Mouse (Mus musculus): ENCODE measurements around the gene Wdr1.
"Not testable (repeated sequence)": the region's sequence is repeated elsewhere in the genome, so short reads cannot be mapped to it uniquely, and the experiment has no call there.

The Wdr1 gene

DNA sequence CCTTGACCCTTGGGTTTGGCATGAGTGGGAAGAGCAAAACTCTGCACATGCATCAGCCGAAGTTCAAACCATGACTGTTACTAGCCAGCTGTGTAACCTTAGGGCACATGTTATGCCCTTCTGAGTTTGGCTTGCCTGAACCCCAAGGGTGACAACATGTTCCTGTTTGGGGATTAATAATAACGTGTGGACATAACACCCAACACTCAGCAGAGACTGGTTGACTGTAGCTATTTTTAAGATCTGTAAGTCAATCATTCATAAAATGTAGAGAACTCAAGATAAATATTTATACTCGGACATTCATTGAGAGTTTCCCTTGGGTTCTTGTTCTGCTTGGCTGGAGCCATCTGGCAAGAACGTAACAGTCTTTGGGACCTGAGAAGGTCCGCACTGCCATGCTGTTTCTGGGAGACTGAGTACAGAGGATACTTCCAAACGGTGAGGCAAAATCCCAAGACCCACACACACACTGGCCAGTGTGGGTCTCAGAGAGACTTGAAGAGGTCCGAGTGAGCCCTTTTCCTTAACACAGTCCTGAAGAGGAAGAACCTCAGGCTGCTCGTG lies 66.4 kb downstream of the Wdr1 start:
- no peak for DNase-seq (ENCODE audit: low spot score)

DNA sequence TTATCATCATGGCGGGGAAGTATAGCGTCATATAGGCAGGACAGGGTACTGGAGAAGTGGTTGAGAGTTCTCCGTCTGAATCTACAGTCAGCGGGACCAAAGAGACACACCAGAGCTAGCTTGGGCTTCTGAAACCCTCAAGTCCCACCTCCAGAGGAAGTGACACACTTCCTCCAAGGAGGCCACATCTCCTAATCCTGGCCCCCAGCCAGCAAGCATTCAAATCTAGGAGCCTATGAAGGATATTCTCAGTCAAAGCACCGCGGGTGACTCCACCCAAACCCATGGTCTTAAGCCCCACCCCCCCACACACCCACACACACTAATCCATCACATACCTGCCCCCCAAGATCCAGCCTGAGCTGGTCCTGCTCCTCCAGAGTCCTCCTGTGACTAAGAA lies 69.1 kb downstream of the Wdr1 start:
- no peak for DNase-seq (ENCODE audit: low spot score)

DNA sequence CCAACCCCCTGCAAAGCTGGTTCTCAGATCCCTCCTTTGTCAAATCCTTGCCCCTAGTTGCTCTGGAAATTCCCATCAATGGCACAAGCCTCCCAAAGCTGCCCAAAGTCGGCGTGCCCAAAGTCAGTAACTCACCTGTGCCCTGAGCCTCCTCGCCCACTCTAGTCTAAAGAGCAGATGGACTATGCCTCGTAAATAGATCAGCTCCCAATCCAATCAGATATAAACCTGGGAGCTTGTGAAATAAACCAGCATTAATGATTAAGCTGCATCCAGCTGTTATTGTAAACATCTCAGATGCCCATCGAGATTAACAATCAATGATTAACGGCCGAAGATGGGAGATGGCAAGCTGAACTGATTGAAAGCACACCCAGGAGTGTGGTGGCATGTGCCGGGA lies 71.3 kb downstream of the Wdr1 start:
- DNase-seq (ENCODE audit: low spot score): no peak

DNA sequence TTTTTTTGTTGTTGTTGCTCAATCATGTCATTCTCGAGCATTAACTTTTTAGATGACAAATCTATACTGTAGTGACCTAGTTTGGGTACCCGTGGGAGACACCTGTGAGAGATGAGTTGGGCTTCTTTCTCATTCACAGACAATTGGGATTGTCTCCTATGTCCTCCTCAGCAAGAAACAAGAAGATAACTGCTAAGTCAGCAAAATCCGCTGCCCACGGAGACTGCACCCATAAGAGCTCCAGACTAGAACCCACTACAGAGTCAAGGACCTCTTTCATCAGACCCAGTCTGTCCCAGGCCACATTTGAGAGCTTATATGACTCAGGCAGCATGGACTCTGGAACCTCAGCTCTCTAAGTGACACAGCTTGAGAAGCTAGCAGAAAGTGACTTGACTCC lies 73.3 kb downstream of the Wdr1 start:
- no peak for DNase-seq (ENCODE audit: low spot score)

DNA sequence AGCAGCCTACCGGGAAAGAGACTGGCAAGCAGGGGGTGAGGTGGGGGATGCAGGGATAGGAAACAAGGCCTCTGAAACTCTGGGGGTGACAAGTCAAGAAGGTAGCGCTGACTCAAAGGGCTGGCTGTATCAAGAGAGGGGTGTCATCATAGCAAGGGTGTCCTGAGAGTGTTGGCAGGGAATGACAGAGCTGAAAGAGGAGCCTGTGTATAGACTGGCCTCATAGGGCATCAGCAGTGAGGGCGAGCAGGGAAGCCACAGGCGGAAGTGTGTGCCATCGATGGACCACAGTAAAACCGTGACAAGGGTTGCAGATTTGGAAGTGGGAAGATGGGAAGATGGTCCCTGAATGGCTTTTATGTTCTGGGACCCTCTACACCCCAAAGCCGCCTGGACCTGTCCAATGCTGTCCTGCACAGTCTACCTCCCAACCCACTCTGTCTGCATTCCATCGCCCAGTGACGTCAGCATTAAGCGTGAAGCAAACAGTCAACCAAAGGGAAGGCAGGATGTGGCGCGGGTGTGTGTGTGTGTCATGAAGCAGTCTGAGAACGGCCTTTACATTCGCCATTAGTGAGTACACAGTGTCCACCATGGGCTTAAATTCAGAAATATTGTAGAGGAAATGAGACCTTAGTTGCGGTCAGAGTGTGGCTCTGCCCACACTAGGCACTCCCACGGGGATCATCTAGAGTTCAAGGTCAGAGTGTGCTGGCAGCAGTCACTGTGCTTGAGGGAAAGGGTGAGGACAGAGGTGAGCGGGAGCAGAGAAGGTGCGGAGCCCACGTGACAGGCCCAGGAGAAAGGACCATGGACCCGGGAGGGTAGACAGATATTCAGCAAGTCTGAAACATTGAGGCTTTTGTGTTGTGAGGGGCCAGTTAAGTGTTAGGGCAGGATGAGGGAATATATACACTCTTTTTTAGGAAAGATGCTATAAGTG lies 74.1 kb downstream of the Wdr1 start:
- no peak for DNase-seq (ENCODE audit: low spot score)

DNA sequence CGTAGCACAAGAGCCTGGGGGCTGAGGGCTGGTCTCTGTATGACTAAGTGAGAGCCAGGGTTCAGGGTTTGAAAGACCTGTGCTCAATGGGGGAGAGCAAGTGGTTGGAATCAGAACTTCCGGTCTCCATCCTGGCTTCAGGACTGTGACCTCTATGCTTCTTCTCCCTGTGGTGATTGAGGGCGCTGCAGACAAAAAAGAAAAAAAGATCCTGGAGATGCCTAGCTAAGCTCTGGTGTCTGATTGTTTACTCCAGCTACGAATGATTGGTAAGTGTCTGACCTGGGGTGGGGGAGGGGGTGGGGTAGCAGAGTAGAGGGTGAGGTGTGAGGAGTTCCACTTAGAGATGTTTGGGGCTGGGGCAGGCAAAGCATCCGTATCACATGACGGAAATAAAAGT lies 75.0 kb downstream of the Wdr1 start:
- no peak for DNase-seq (ENCODE audit: low spot score)

DNA sequence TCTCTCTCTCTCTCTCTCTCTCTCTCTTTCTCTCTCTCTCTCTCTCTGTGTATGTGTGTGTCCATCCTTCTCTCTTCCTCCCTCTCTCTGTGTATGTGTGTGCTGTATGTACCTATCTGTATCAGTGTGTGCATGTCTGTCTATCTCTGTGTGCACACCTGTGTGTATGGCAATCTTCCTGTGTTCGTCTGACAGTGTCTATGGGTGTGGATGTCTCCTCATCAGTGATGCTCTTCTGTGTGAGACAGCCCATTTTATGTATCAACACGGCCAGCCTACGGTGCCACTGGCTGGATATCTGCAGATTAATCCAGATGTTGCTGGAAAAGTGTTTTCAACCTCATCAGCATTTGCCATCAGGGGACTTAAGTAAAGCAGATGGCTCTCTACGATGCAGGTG lies 75.8 kb downstream of the Wdr1 start:
- no peak for DNase-seq (ENCODE audit: low spot score)

DNA sequence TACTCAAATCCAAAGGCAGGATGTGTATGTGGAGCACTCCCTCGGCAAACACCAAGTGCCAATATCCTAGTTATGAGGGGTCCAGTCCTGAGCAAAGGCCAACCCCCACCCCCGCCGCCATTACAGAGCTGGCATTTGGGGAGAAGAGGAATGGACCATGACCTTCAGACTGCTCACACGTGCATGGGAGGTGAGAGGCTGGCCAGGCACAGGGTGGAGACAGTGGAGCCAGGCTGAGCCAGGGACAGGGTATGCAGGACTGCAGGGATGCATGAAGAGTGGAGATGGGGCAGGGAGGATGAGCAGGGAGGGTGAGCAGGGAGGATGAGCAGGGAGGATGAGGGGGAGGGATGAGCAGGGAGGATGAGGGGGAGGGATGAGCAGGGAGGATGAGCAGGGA lies 77.1 kb downstream of the Wdr1 start:
- no peak for DNase-seq (ENCODE audit: low spot score)

DNA sequence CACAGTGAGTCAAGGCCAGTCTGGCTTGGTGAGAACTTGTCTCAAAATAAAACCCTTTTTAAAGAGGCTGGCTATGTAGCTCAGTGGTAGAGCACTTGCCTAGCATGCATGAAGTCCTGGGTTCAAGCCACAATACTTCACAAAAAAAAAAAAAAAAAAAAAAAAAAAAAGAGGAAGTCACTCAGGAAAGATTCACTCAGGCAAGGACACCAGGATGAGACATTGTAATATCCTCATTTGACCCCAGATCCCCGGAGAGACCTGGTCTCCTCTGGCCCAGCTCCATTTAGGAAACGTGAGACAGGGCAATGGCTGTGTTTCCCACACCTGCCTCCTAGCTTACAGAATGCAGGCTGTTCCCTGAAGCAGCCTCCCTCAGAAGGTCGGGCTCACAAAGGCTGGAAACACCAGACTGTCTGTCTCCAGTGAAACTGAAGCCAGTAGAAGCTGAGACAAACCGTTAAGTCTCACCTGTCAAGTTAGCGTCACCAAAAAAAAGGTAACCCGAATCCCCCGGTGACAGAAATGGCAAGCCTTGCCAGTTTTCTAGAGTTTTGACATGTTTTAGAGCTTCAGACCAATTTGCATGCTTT lies 79.4 kb downstream of the Wdr1 start:
- DNase-seq (ENCODE audit: low spot score): no peak

DNA sequence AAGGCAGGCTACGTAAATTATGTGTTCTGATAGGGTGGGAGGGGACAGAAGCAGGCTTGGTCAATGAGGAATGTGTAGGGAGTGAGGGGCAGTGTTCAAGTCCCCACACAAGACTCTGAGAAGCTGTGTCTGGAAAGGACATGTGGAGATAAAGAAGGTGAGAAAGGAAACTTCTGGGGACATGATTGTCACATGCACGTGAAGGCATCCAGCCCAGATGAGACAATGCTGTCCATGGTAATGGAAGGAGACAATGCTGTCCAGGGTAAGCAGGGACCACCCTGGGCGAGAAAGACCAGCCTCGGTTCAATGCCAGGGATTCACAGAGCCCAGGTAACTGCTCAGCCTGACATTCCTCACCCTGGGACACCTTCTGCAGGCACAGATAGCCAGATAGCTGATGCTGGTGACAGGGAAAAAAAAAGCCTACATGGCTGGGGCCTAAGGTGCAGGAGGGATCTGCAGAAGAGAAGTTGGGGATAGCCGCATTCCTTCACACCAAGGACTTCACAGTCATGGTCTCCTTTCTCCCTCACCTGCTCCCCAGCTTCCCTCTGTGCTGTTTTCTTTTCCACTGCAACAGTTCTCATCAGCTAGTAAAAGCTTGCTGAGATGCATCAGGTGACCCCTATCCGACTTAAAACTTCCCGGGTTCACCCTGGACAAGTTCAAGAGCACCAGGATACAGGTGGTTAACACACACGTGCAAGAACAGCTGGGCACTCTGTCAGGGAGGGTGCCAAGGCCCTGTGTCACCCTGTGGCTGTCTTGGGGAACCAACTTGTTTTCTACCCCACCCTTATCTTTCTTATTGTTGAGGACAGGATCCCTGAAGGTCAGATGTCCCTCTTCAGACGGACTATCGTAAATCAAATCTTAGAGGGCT lies 82.0 kb downstream of the Wdr1 start:
- DNase-seq (ENCODE audit: low spot score): no peak

DNA sequence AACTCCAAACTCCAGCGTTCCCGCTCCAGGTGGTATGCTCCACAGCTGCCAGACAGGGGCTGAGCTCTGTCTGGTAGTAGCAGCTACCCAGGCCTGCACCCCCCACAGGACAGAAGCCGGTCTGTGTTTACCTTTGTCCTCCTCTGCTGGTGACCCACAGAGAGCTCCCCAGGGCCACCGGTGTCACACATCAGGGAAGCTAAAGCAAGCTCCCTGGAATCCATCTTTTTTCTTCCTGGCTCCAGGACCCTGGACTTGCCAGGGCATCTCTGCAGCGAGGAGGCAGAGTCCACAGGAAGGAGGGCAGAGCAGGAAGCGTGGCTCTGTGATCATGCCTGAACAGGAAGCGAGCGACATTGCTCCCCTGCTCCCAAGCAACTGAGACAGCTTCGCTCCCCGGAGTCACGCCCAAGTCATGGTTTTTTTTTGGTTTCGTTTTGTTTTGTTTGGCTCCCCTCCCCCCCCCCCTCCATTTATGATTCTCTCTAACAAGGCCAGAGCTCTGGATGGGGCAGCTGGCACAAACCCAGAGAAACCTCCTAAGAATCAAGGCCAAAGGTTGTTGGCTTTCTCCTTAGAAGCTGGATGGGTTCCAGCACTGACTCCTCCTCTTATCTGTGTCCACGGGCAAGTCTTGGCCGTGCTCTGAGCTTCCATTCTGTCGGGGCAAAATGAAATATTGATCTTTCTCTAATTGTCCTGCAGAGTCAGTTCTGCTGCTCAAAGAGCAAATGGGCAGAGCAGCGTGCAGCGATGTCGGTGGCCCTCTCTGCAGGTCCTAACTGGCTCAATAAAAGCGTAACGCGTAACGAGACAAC lies 82.9 kb downstream of the Wdr1 start:
- no peak for DNase-seq (ENCODE audit: low spot score)

DNA sequence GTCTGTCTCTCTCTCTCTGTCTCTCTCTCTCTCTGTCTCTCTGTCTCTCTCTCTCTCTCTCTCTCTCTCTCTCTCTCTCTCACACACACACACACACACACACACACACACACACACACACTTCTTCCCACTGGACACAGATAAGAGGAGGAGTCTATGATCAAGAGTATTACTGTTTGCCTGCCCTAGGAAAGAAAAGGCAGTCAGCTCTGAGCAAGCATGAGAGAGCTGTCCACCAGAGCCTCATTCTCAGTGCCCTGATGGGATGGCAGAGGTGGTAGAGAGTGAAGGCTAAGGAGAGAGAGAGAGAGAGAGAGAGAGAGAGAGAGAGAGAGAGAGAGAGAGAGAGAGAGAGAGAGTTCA lies 83.5 kb downstream of the Wdr1 start:
- DNase-seq (ENCODE audit: low spot score): not testable (repeated sequence)

DNA sequence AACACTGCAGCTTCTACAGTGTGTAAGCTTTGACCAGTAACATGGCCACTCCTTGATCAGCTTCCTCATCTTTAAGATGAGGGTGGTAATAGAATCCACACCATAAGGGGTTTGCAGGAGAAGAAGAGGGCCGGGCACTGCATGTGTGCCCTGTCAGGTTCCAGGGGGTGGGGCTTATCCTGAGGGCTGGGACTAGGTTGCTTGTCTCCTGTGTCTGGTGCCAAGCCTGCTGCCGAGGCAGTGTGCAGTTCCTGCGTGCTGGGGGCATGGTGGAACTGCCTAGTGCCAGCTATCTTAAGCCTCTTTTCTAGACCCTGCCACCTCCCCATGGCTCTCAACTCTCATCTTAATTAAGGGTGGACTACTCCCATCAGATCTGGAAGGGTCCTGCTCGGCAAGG lies 84.0 kb downstream of the Wdr1 start:
- no peak for DNase-seq (ENCODE audit: low spot score)

DNA sequence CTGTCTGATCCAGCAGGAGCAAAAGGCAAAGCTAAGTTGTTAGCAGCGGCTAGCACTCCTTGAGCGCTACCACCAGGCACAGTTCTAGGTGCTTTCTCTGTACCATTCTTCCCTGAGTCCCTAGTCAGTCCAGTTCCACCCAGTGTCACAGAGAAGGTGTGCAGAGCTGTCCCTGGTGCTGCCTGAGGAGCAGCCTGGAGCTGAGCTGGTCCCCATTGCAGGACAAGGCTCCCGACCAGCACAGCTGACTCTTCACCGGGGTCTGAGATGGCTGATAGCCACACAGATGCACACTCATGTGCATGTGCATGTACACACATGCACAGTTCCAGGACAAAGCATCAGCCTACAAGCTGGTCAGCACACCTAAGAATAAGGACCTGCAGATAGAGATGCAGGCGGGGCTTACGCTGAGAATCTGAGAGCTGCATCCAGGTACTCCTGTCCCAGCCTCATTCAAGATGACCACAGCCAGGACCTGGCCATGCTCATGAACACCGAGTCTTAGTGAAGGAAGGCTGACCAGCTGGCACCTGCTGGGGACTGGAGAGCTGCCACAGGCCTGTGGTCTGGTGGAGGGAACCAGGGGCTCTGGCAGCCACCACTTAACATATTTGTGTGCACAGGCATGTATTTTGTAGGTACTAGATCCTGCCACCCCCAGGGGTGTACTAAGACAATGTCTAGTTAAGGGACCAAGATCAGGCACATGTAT lies 85.1 kb downstream of the Wdr1 start:
- DNase-seq (ENCODE audit: low spot score): no peak

DNA sequence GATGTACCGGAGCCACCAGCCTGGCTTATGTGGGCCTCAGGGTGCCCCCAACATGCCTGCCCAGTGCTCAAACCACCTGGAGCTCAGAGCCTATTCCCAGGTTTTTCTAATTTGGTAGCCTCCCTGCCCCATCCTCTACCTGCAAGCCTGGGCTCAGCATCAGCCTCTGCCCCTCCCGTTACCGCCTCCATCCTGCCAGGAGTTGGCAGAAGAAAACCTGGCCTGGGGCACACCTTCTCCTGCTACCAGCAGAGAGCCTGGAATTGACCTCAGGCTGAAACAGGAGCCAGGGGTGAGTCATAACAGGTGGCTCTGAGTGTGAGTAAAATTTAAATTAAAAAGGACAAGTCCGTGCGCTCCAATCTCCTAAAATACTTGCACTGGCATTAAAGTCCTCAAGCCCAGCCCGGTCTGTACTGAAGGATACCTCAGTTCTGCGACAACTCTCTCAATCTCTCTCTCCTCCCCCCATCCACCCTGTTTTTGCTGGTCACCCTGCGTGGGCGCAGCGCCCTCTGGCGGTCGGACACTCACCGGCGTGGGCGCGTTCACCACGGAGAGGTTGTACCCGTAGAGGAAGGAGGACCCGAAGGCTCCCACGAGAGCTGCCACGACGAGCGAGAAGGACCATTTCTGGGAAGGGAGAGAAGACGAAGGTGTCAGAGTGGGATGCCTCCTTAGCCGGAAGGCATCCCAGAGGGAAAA lies 86.0 kb downstream of the Wdr1 start:
- DNase-seq (ENCODE audit: low spot score): no peak

Data from urinary bladder, postnatal 10 days (tissue).